Mouse (Mus musculus): ENCODE results near the gene Usp21. TPM values are rescaled to one million over a fixed set of nuclear protein-coding genes. Genes with fewer than 3 reads are reported as not detected.
"Not testable (repeated sequence)": the region's sequence is repeated elsewhere in the genome, so short reads cannot be mapped to it uniquely, and the experiment has no call there.

Gene Usp21
- polyA plus RNA-seq, 1 experiment = 60.0 TPM

GRCm38 (mm10) chr1:171322012-171322411 is 34.2 kb upstream of the Usp21 start:
- H3K4me1 ChIP-seq (ENCODE audit: control insufficient read depth, insufficient read depth, low read length) = no peaks in the 10 kb centered on the region; the same call in 1 of the 2 replicates
- H3K27ac ChIP-seq (ENCODE audit: control insufficient read depth, insufficient read depth, low read depth, low read length, poor library complexity) = no peak overlapping the region
- TF ChIP-seq CTCF (IDR thresholded peaks at IDR 0.05; ENCODE audit: control insufficient read depth, insufficient read depth, low read length) (no peak), POLR2A (IDR thresholded peaks at IDR 0.05; ENCODE audit: borderline replicate concordance, control insufficient read depth, low read depth, low read length) (no peak)

GRCm38 (mm10) chr1:171321415-171321814 is 33.6 kb upstream of the Usp21 start:
- no peaks in the 10 kb centered on the region; the same call in 1 of the 2 replicates for H3K4me1 ChIP-seq (ENCODE audit: control insufficient read depth, insufficient read depth, low read length)

More at GRCm38 (mm10) chr1:171322012-171322411, 34.2 kb upstream of the Usp21 start:
- H3K4me3 ChIP-seq (replicated peaks; ENCODE audit: control insufficient read depth, low read depth, low read length) = no peak overlapping the region
- WGBS = 67% methylated on average over 1 of the region's 1 CpGs

GRCm38 (mm10) chr1:171320151-171320550 is 32.4 kb upstream of the Usp21 start:
- 66% methylated on average over 5 of the region's 5 CpGs for WGBS
- Histone ChIP-seq H3K4me3 (replicated peaks; ENCODE audit: control insufficient read depth, low read depth, low read length) (no peak overlapping the region), H3K4me1 (ENCODE audit: control insufficient read depth, insufficient read depth, low read length) (no peaks in the 10 kb centered on the region), H3K27ac (ENCODE audit: control insufficient read depth, insufficient read depth, low read depth, low read length, poor library complexity) (no peak overlapping the region)
- no peak for TF ChIP-seq CTCF (IDR thresholded peaks at IDR 0.05; ENCODE audit: control insufficient read depth, insufficient read depth, low read length)
- TF ChIP-seq POLR2A (IDR thresholded peaks at IDR 0.05; ENCODE audit: borderline replicate concordance, control insufficient read depth, low read depth, low read length) = no peak

More at GRCm38 (mm10) chr1:171321415-171321814, 33.6 kb upstream of the Usp21 start:
- no peak overlapping the region for H3K4me3 ChIP-seq (replicated peaks; ENCODE audit: control insufficient read depth, low read depth, low read length)
- H3K27ac ChIP-seq (ENCODE audit: control insufficient read depth, insufficient read depth, low read depth, low read length, poor library complexity) = no peak overlapping the region
- TF ChIP-seq CTCF (IDR thresholded peaks at IDR 0.05; ENCODE audit: control insufficient read depth, insufficient read depth, low read length) (no peak), POLR2A (IDR thresholded peaks at IDR 0.05; ENCODE audit: borderline replicate concordance, control insufficient read depth, low read depth, low read length) (no peak)

- WGBS = 47% methylated on average over 7 of the region's 7 CpGs
- no peak overlapping the region for H3K27ac ChIP-seq (ENCODE audit: control insufficient read depth, insufficient read depth, low read depth, low read length, poor library complexity)
- TF ChIP-seq CTCF (IDR thresholded peaks at IDR 0.05; ENCODE audit: control insufficient read depth, insufficient read depth, low read length) (no peak), POLR2A (IDR thresholded peaks at IDR 0.05; ENCODE audit: borderline replicate concordance, control insufficient read depth, low read depth, low read length) (no peak)
- no peaks in the 10 kb centered on the region for H3K4me1 ChIP-seq (ENCODE audit: control insufficient read depth, insufficient read depth, low read length)
- no peak overlapping the region for H3K4me3 ChIP-seq (replicated peaks; ENCODE audit: control insufficient read depth, low read depth, low read length)
Observed at GRCm38 (mm10) chr1:171319748-171320147, 32.0 kb upstream of the Usp21 start.

- no peak overlapping the region for H3K4me3 ChIP-seq (replicated peaks; ENCODE audit: control insufficient read depth, low read depth, low read length)
- H3K4me1 ChIP-seq (ENCODE audit: control insufficient read depth, insufficient read depth, low read length) = no peaks in the 10 kb centered on the region
- WGBS = 46% methylated on average over 2 of the region's 2 CpGs
- TF ChIP-seq CTCF (IDR thresholded peaks at IDR 0.05; ENCODE audit: control insufficient read depth, insufficient read depth, low read length) (no peak), POLR2A (IDR thresholded peaks at IDR 0.05; ENCODE audit: borderline replicate concordance, control insufficient read depth, low read depth, low read length) (no peak)
- H3K27ac ChIP-seq (ENCODE audit: control insufficient read depth, insufficient read depth, low read depth, low read length, poor library complexity) = no peak overlapping the region
Observed at GRCm38 (mm10) chr1:171309321-171309720, 21.5 kb upstream of the Usp21 start.

- not testable (repeated sequence) for H3K4me3 ChIP-seq (replicated peaks; ENCODE audit: control insufficient read depth, low read depth, low read length); H3K4me1 ChIP-seq (ENCODE audit: control insufficient read depth, insufficient read depth, low read length); H3K27ac ChIP-seq (ENCODE audit: control insufficient read depth, insufficient read depth, low read depth, low read length, poor library complexity)
- 69% methylated on average over 5 of the region's 5 CpGs for WGBS
Observed at GRCm38 (mm10) chr1:171306157-171306556, 18.4 kb upstream of the Usp21 start.

- WGBS = 82% methylated on average over 3 of the region's 3 CpGs
- no peak for TF ChIP-seq POLR2A (IDR thresholded peaks at IDR 0.05; ENCODE audit: borderline replicate concordance, control insufficient read depth, low read depth, low read length)
- no peak for TF ChIP-seq CTCF (IDR thresholded peaks at IDR 0.05; ENCODE audit: control insufficient read depth, insufficient read depth, low read length)
- H3K4me3 ChIP-seq (replicated peaks; ENCODE audit: control insufficient read depth, low read depth, low read length) = no peak overlapping the region
- H3K4me1 ChIP-seq (ENCODE audit: control insufficient read depth, insufficient read depth, low read length) = peaks cover 1% of the 10 kb centered on the region; the same call in 1 of the 2 replicates
- no peak overlapping the region for H3K27ac ChIP-seq (ENCODE audit: control insufficient read depth, insufficient read depth, low read depth, low read length, poor library complexity)
Observed at GRCm38 (mm10) chr1:171298226-171298625, 10.4 kb upstream of the Usp21 start.

GRCm38 (mm10) chr1:171295063-171295402 is 7.2 kb upstream of the Usp21 start:
- 9% methylated on average over 3 of the region's 3 CpGs for WGBS
- TF ChIP-seq CTCF (IDR thresholded peaks at IDR 0.05; ENCODE audit: control insufficient read depth, insufficient read depth, low read length) (no peak), POLR2A (IDR thresholded peaks at IDR 0.05; ENCODE audit: borderline replicate concordance, control insufficient read depth, low read depth, low read length) (no peak)

More at GRCm38 (mm10) chr1:171295063-171295402, 7.2 kb upstream of the Usp21 start:
- Histone ChIP-seq H3K4me1 (ENCODE audit: control insufficient read depth, insufficient read depth, low read length) (peaks cover 1% of the 10 kb centered on the region; the same call in 1 of the 2 replicates), H3K27ac (ENCODE audit: control insufficient read depth, insufficient read depth, low read depth, low read length, poor library complexity) (no peak overlapping the region), H3K4me3 (replicated peaks; ENCODE audit: control insufficient read depth, low read depth, low read length) (peak overlapping the region; percentile 99)

Measured in bone marrow, adult 2 months (tissue).